ENCODE assay signal across 20 mouse cellular contexts in genomic region chr10:15310650-15311049, GRCm38 (mm10).
DNase-seq lines count a peak whose midpoint lies in the region; ATAC-seq and TF ChIP-seq lines count a peak whose summit lies in the region.
"Had no signal": no experiment of that assay in that cellular context is flagged by ENCODE, and none has a peak within 500 bp of the region (broad histone marks: within the 10 kb centered on the region; RNA-seq: fewer than 3 reads in every experiment).

No protein-coding gene starts in this region.

- TF ChIP-seq POLR2A in liver, adult 2 months (IDR thresholded peaks at IDR 0.05; ENCODE audit: extremely low read depth, insufficient read depth, low read length), result no peak
- no peak for TF ChIP-seq POLR2A in MEL (IDR thresholded peaks at IDR 0.05; ENCODE audit: control insufficient read depth in 1 of 2, insufficient read depth in 1 of 2, low read depth in 1 of 2, low read length in 2 of 2, poor library complexity in 1 of 2)
- TF ChIP-seq POLR2A in heart, adult 2 months (IDR thresholded peaks at IDR 0.05; ENCODE audit: insufficient read depth, low read depth, low read length), result no peak

- DNase-seq in liver, adult 2 months (ENCODE audit: extremely low read depth, low read depth, low spot score), result peak; percentile 5
- no peak for DNase-seq in liver, embryonic 11.5 days (ENCODE audit: low spot score)
- peak; percentile 47 for DNase-seq in MEL (ENCODE audit: low read depth, low spot score)
- DNase-seq in heart, adult 2 months, result no peak
- DNase-seq: adrenal gland, adult 2 months; adrenal gland, adult 8-10 months; adrenal gland, postnatal 10 days; adrenal gland, postnatal 14 days; adrenal gland, postnatal 25 days; adrenal gland, postnatal 36 days; B cell, adult 2 months; cerebellum, adult 11 months; cerebellum, adult 11-12 months; cerebellum, adult 18-20 months; cerebellum, adult 2 months had no signal

- no peaks in the 10 kb centered on the region for H3K79me2 ChIP-seq in liver, adult 2 months (ENCODE audit: control insufficient read depth, insufficient read depth, low read length)
- H3K79me2 ChIP-seq in MEL (ENCODE audit: control insufficient read depth, insufficient read depth, low read length, poor library complexity), result no peaks in the 10 kb centered on the region
- H3K79me2 ChIP-seq in heart, adult 2 months (replicated peaks; ENCODE audit: control insufficient read depth, insufficient read depth, low read length), result no peaks in the 10 kb centered on the region

- peak; percentile 61 to 76; a peak in 3 of 4 replicates for TF ChIP-seq EP300 in MEL (IDR thresholded peaks at IDR 0.05; ENCODE audit: low read depth in 1 of 2, low read length in 2 of 2)
- no peak for TF ChIP-seq EP300 in heart, adult 2 months (IDR thresholded peaks at IDR 0.05; ENCODE audit: insufficient read depth, low read depth, low read length)

- H3K27ac ChIP-seq in liver, adult 2 months (replicated peaks; ENCODE audit: insufficient read depth, low read depth, low read length), result no peak overlapping the region
- H3K27ac ChIP-seq in liver, embryonic 11.5 days (ENCODE audit: low read depth, low read length), result no peak overlapping the region
- no peak overlapping the region for H3K27ac ChIP-seq in MEL (ENCODE audit: control insufficient read depth, low read depth, low read length)
- no peak overlapping the region for H3K27ac ChIP-seq in heart, adult 2 months

- no peak for TF ChIP-seq RAD21 in MEL (IDR thresholded peaks at IDR 0.05; ENCODE audit: low read depth, low read length)

- no peaks in the 10 kb centered on the region for H3K36me3 ChIP-seq in liver, adult 2 months (ENCODE audit: control insufficient read depth, insufficient read depth, low read length)
- H3K36me3 ChIP-seq in liver, embryonic 11.5 days (ENCODE audit: control insufficient read depth, insufficient read depth, low read length), result no peaks in the 10 kb centered on the region
- H3K36me3 ChIP-seq in MEL (ENCODE audit: control insufficient read depth in 1 of 2, insufficient read depth in 2 of 2, low read length in 2 of 2), result peaks cover 0 to 2% of the 10 kb centered on the region in 2 experiments; a peak in 1 of 4 replicates
- H3K36me3 ChIP-seq in heart, adult 2 months (ENCODE audit: control insufficient read depth, insufficient read depth, low read length), result no peaks in the 10 kb centered on the region
- H3K36me3 ChIP-seq: G1E had no signal

- no peaks in the 10 kb centered on the region for H3K4me1 ChIP-seq in liver, adult 2 months (ENCODE audit: control insufficient read depth, insufficient read depth, low read length)
- no peaks in the 10 kb centered on the region for H3K4me1 ChIP-seq in liver, embryonic 11.5 days (replicated peaks; ENCODE audit: control insufficient read depth, insufficient read depth, low read length)
- no peaks in the 10 kb centered on the region; a peak in 1 of 4 replicates for H3K4me1 ChIP-seq in MEL (ENCODE audit: control insufficient read depth in 1 of 2, insufficient read depth in 2 of 2, low read length in 2 of 2)
- H3K4me1 ChIP-seq in heart, adult 2 months (ENCODE audit: control insufficient read depth, insufficient read depth, low read length), result no peaks in the 10 kb centered on the region

- no peak overlapping the region for H3K4me2 ChIP-seq in liver, embryonic 11.5 days

- no peak for TF ChIP-seq CTCF in liver, adult 2 months (IDR thresholded peaks at IDR 0.05; ENCODE audit: low read depth, low read length)
- TF ChIP-seq CTCF in MEL (IDR thresholded peaks at IDR 0.05 in 2 of 3, conservative IDR thresholded peaks at IDR 0.05 in 1 of 3; ENCODE audit: control insufficient read depth in 1 of 3, insufficient read depth in 1 of 3, low read depth in 2 of 3, low read length in 3 of 3, poor library complexity in 1 of 3, severe bottlenecking in 1 of 3), result no peak
- TF ChIP-seq CTCF in heart, adult 2 months (IDR thresholded peaks at IDR 0.05), result no peak

- no peak overlapping the region for H3K9ac ChIP-seq in liver, adult 2 months (ENCODE audit: low read depth, low read length)
- no peak overlapping the region for H3K9ac ChIP-seq in liver, embryonic 11.5 days (ENCODE audit: low read depth, low read length)
- no peak overlapping the region for H3K9ac ChIP-seq in MEL (ENCODE audit: control insufficient read depth, low read depth, low read length, poor library complexity, severe bottlenecking)
- no peak overlapping the region for H3K9ac ChIP-seq in heart, adult 2 months (ENCODE audit: low read depth, low read length)

- H3K9me3 ChIP-seq in liver, embryonic 11.5 days (ENCODE audit: control insufficient read depth, low read length), result no peaks in the 10 kb centered on the region
- no peaks in the 10 kb centered on the region for H3K9me3 ChIP-seq in MEL (replicated peaks; ENCODE audit: insufficient read depth, low read length)
- H3K9me3 ChIP-seq: G1E had no signal

- intact Hi-C loops in heart, adult 2 months (cut with DNase I), result no loop called here

- no peak for ATAC-seq in liver, embryonic 11.5 days (replicated peaks; ENCODE audit: low FRiP score)
- ATAC-seq: activated CD4-positive, CD25-positive, alpha-beta regulatory T cell, adult 4 months; CD4-positive, CD25-positive, alpha-beta regulatory T cell, adult 4 months; Patski had no signal

- no peak overlapping the region for H3K4me3 ChIP-seq in liver, adult 2 months (ENCODE audit: insufficient read depth, low read depth, low read length)
- no peak overlapping the region for H3K4me3 ChIP-seq in liver, embryonic 11.5 days (ENCODE audit: low read depth, low read length)
- no peak overlapping the region for H3K4me3 ChIP-seq in MEL (ENCODE audit: control insufficient read depth in 1 of 2, insufficient read depth in 1 of 2, low read depth in 2 of 2, low read length in 2 of 2)
- no peak overlapping the region for H3K4me3 ChIP-seq in heart, adult 2 months

- H3K27me3 ChIP-seq in liver, adult 2 months (ENCODE audit: control insufficient read depth, insufficient read depth, low read length), result no peaks in the 10 kb centered on the region
- H3K27me3 ChIP-seq in liver, embryonic 11.5 days (replicated peaks; ENCODE audit: control insufficient read depth, insufficient read depth, low read length), result no peaks in the 10 kb centered on the region
- no peaks in the 10 kb centered on the region for H3K27me3 ChIP-seq in MEL (ENCODE audit: control insufficient read depth in 1 of 2, insufficient read depth in 2 of 2, low read length in 2 of 2)
- H3K27me3 ChIP-seq in heart, adult 2 months (ENCODE audit: control insufficient read depth, insufficient read depth, low read length), result no peaks in the 10 kb centered on the region
- H3K27me3 ChIP-seq: CH12.LX, Patski had no signal

- WGBS in liver, adult 2 months, result 53% methylated on average over 2 of the region's 2 CpGs
- WGBS in liver, embryonic 11.5 days, result 65% methylated on average over 2 of the region's 2 CpGs
- WGBS in heart, adult 2 months, result 24% methylated on average over 2 of the region's 2 CpGs

TF ChIP-seq in MEL, 35 proteins besides CTCF, POLR2A, EP300 and RAD21 (continues in another document):
- TF ChIP-seq NELFE (IDR thresholded peaks at IDR 0.05; ENCODE audit: low read depth, low read length) (no peak), MYC (IDR thresholded peaks at IDR 0.05; ENCODE audit: low read depth, low read length) (no peak), ELF1 (IDR thresholded peaks at IDR 0.05; ENCODE audit: low read depth, low read length) (no peak), ETS1 (IDR thresholded peaks at IDR 0.05; ENCODE audit: low read depth, low read length) (peak; percentile 36; the same call in 1 of the 2 replicates), GATA1 (IDR thresholded peaks at IDR 0.05; ENCODE audit: low read depth, low read length) (peak; percentile 54; the same call in 1 of the 2 replicates), NRF1 (IDR thresholded peaks at IDR 0.05; ENCODE audit: insufficient read depth, low read depth, low read length, poor library complexity, severe bottlenecking) (no peak), USF1 (IDR thresholded peaks at IDR 0.05; ENCODE audit: low read depth, low read length) (no peak), MXI1 (IDR thresholded peaks at IDR 0.05; ENCODE audit: low read depth, low read length) (no peak), TCF12 (IDR thresholded peaks at IDR 0.05; ENCODE audit: low read depth, low read length) (peak; percentile 81; the same call in 1 of the 2 replicates), MAX (IDR thresholded peaks at IDR 0.05; ENCODE audit: low read length) (no peak), CHD1 (IDR thresholded peaks at IDR 0.05; ENCODE audit: low read depth, low read length) (no peak), KAT2A (conservative IDR thresholded peaks at IDR 0.05; ENCODE audit: low read depth, low read length) (no peak), USF2 (IDR thresholded peaks at IDR 0.05; ENCODE audit: borderline replicate concordance in 1 of 2, insufficient read depth in 1 of 2, low read depth in 1 of 2, low read length in 2 of 2) (no peak), MAZ (IDR thresholded peaks at IDR 0.05; ENCODE audit: low read depth, low read length) (no peak), MEF2A (IDR thresholded peaks at IDR 0.05; ENCODE audit: extremely low read depth, insufficient replicate concordance, low read depth, low read length, poor library complexity, severe bottlenecking) (no peak), ZNF384 (IDR thresholded peaks at IDR 0.05; ENCODE audit: low read depth, low read length) (no peak), POLR2AphosphoS2 (IDR thresholded peaks at IDR 0.05; ENCODE audit: low read length) (no peak), SMC3 (IDR thresholded peaks at IDR 0.05; ENCODE audit: low read depth, low read length) (no peak), UBTF (IDR thresholded peaks at IDR 0.05; ENCODE audit: borderline replicate concordance, insufficient read depth, low read depth, low read length) (no peak), TBP (IDR thresholded peaks at IDR 0.05; ENCODE audit: low read depth, low read length) (no peak), MYB (IDR thresholded peaks at IDR 0.05; ENCODE audit: low read depth, low read length) (no peak), CHD2 (IDR thresholded peaks at IDR 0.05; ENCODE audit: low read length) (no peak), TAL1 (IDR thresholded peaks at IDR 0.05; ENCODE audit: low read length) (peak; percentile 44), POLR2AphosphoS5 (IDR thresholded peaks at IDR 0.05; ENCODE audit: borderline replicate concordance, low read depth, low read length) (no peak), SIN3A (IDR thresholded peaks at IDR 0.05; ENCODE audit: low read length) (no peak), BHLHE40 (IDR thresholded peaks at IDR 0.05; ENCODE audit: borderline replicate concordance, low read depth, low read length) (no peak), ZKSCAN1 (IDR thresholded peaks at IDR 0.05; ENCODE audit: low read depth, low read length) (no peak), MAFK (IDR thresholded peaks at IDR 0.05; ENCODE audit: borderline replicate concordance, low read depth, low read length) (no peak), ZC3H11A (IDR thresholded peaks at IDR 0.05; ENCODE audit: low read depth, low read length) (no peak), E2F4 (IDR thresholded peaks at IDR 0.05; ENCODE audit: borderline replicate concordance, low read depth, low read length) (no peak), JUND (IDR thresholded peaks at IDR 0.05; ENCODE audit: low read depth, low read length) (no peak)

Comparison
In these comparisons a context has a peak if more than half of its experiments do, and no peak if none do; other contexts are left out.
1. DNase-seq: peak in liver, adult 2 months (single experiment) and MEL (single experiment); none in liver, embryonic 11.5 days (single experiment) and heart, adult 2 months (0 of 2).